Mouse (Mus musculus): ENCODE measurements at regions not wholly inside any gene's neighbourhood (a gene's known extent, or its start where the extent isn't known, plus 50 kb on each side); places are given as distances from the start of the nearest gene placed in this dataset.

- Histone ChIP-seq H3K27me3 (no peaks in the 10 kb centered on the region), H3K27ac (no peak overlapping the region), H3K4me1 (replicated peaks) (no peaks in the 10 kb centered on the region), H3K4me2 (no peak overlapping the region), H3K4me3 (no peak overlapping the region), H3K9me3 (no peaks in the 10 kb centered on the region), H3K9ac (no peak overlapping the region), H3K36me3 (no peaks in the 10 kb centered on the region)
- WGBS, result 82% methylated on average over 3 of the region's 3 CpGs
- no peak for ATAC-seq (ENCODE audit: low FRiP score)
These were observed 52.1 kb upstream of the Bmp2 start for GRCm38 (mm10) chr2:133499904-133500303.
